Mouse (Mus musculus) liver, adult 2 months (tissue): ENCODE data around the gene Tmem238.

ENCODE experiments used
- CTCF ChIP-seq: fragments of 200-500 bp; IDR thresholded peaks from 2 replicates; pipeline ENCODE4 v1.5.1; 2011; ENCODE audit warnings: low read depth, low read length, control low read depth
- POLR2A ChIP-seq: fragments of 200-500 bp; IDR thresholded peaks from 2 replicates; pipeline ENCODE4 v1.6.1; 2011; ENCODE audit warnings: low read length, control low read depth; ENCODE audit not compliant: insufficient read depth; ENCODE audit errors: extremely low read depth

DNA sequence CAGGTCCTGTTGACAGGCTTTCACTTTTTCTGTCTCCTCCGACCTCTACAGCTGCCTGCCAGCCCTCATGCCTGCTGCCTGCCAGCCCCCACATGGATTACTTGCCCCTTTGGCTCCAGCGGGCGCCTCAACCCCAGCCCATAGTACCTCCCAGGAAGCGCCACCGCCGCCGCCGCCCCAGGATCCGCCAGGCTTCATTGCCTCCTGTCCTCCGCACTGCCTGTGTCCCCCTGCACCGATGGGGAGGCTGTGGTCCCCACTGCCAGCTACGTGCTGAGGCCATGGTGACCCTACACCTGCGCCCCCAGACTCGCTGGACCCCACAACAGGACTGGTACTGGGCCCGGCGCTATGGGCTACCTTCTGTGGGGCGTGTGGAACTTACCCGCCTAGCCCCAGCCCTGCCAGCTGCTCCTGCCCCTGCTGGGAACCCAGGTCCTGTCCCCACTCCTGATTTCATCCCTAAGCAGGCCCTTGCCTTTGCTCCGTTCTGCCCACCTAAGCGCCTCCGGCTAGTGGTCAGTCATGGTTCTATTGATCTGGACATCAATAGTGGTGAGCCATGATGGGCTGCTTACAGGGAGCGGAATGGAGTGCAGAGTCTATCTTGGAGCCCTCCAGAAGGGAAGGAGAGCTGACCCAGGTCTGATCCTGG lies 43.0 kb downstream of the Tmem238 start:
- TF ChIP-seq CTCF (no peak), POLR2A (no peak)
